Mouse (Mus musculus) limb, embryonic 14.5 days (tissue): ENCODE data around the gene Myh7b. TPM values are rescaled to one million over a fixed set of nuclear protein-coding genes. Genes with fewer than 3 reads are reported as not detected.
A peak's percentile ranks its signal among the peaks of the same experiment; 100 is the strongest.

Experiments used
- ATAC-seq: fragments of 200-750 bp; cut with Nextera tagmentation; 2 replicates; pipeline ENCODE4 v1.8.0; 2017; ENCODE audit warnings: low read depth, moderate number of reproducible peaks, moderate TSS enrichment; ENCODE audit not compliant: low FRiP score
- DNase-seq: peaks from one replicate; pipeline ENCODE4 v3.0.0-alpha.2; 2015; ENCODE audit warnings: low spot score
- H3K27ac ChIP-seq: fragments of 300-500 bp; sonication (generic); replicated peaks from 2 replicates; pipeline ENCODE4 v1.5.1; 2014; ENCODE audit warnings: low read depth, mild to moderate bottlenecking, low read length, moderate library complexity, mixed read lengths
- H3K27me3 ChIP-seq: fragments of 300-500 bp; sonication (generic); 2 replicates; pipeline ENCODE4 v1.6.1; 2014; ENCODE audit warnings: low read length, mixed read lengths; ENCODE audit not compliant: control insufficient read depth, insufficient read depth
- H3K36me3 ChIP-seq: fragments of 300-500 bp; sonication (generic); 2 replicates; pipeline ENCODE4 v1.6.1; 2014; ENCODE audit warnings: mild to moderate bottlenecking, low read length, moderate library complexity, mixed read lengths; ENCODE audit not compliant: control insufficient read depth, insufficient read depth
- H3K4me1 ChIP-seq: fragments of 300-500 bp; sonication (generic); 2 replicates; pipeline ENCODE4 v1.6.1; 2014; ENCODE audit warnings: antibody characterized with exemption, low read length, mixed read lengths; ENCODE audit not compliant: control insufficient read depth, insufficient read depth
- H3K4me2 ChIP-seq: fragments of 300-500 bp; sonication (generic); replicated peaks from 2 replicates; pipeline ENCODE4 v1.6.1; 2014; ENCODE audit warnings: low read depth, mild to moderate bottlenecking, low read length, moderate library complexity; ENCODE audit not compliant: severe bottlenecking
- H3K4me3 ChIP-seq: fragments of 300-500 bp; sonication (generic); replicated peaks from 2 replicates; pipeline ENCODE4 v1.5.1; 2014; ENCODE audit warnings: low read length
- H3K9ac ChIP-seq: fragments of 300-500 bp; sonication (generic); 2 replicates; pipeline ENCODE4 v1.6.1; 2014; ENCODE audit warnings: mild to moderate bottlenecking, low read depth, low read length, moderate library complexity; ENCODE audit not compliant: severe bottlenecking
- H3K9me3 ChIP-seq: fragments of 300-500 bp; sonication (generic); 2 replicates; pipeline ENCODE4 v1.6.1; 2016; ENCODE audit warnings: low read length; ENCODE audit not compliant: control insufficient read depth
- POLR2A ChIP-seq: fragments of 200-500 bp; IDR thresholded peaks from 2 replicates; pipeline ENCODE4 v1.8.0; 2012; ENCODE audit warnings: inconsistent platforms, mild to moderate bottlenecking, moderate library complexity, borderline replicate concordance; ENCODE audit not compliant: insufficient read depth, insufficient read length; ENCODE audit errors: extremely low read depth
- WGBS: fragments of 180-500 bp; shearing (Covaris S2); extraction: QIAGEN DNeasy Blood & Tissue Kit; methylation state at CpG from one replicate; pipeline ENCODE4 v1.1.7; 2014; 5-methylcytosine and 5-hydroxymethylcytosine counted together
- polyA plus RNA-seq, 2 experiments: library from polyadenylated mRNA; depleted of rRNA in 1 of 2; stranded (reverse) in 1 of 2; unstranded in 1 of 2; fragments of >200 nt; fragmentation: Nextera tagmentation in 1 of 2; extraction: Ambion mirVana in 1 of 2; gene quantifications; 2 replicates each; pipeline versions ENCODE4 v1.2.1 to v1.2.3; 2012 to 2014

Myh7b gene
- polyA plus RNA-seq, 2 experiments, result 5.0 to 27.0 TPM

- no peaks in the 10 kb centered on the region for H3K4me1 ChIP-seq
- TF ChIP-seq POLR2A, result no peak
- 79% methylated on average over 4 of the region's 4 CpGs for WGBS
These were observed 28.5 kb upstream of the Myh7b start for GRCm38 (mm10) chr2:155582384-155582995.

GRCm38 (mm10) chr2:155582996-155583395, 28.0 kb upstream of the Myh7b start:
- no peak overlapping the region for H3K9ac ChIP-seq
- DNase-seq (no peak), ATAC-seq (no peak)
- H3K4me1 ChIP-seq, result no peaks in the 10 kb centered on the region
- peaks cover 3% of the 10 kb centered on the region; the same call in 1 of the 2 replicates for H3K36me3 ChIP-seq
- no peaks in the 10 kb centered on the region for H3K27me3 ChIP-seq
- H3K9me3 ChIP-seq, result no peaks in the 10 kb centered on the region
- TF ChIP-seq POLR2A, result no peak
- H3K27ac ChIP-seq, result no peak overlapping the region
- no peak overlapping the region for H3K4me2 ChIP-seq
- H3K4me3 ChIP-seq, result no peak overlapping the region
- WGBS, result 77% methylated on average over 5 of the region's 5 CpGs

More at GRCm38 (mm10) chr2:155582384-155582995, 28.5 kb upstream of the Myh7b start:
- Histone ChIP-seq H3K4me2 (no peak overlapping the region), H3K27ac (no peak overlapping the region), H3K9me3 (no peaks in the 10 kb centered on the region), H3K36me3 (peaks cover 3% of the 10 kb centered on the region; the same call in 1 of the 2 replicates), H3K27me3 (no peaks in the 10 kb centered on the region), H3K9ac (no peak overlapping the region), H3K4me3 (no peak overlapping the region)
- ATAC-seq (no peak), DNase-seq (no peak)

- no peaks in the 10 kb centered on the region for H3K27me3 ChIP-seq
- H3K9ac ChIP-seq, result no peak overlapping the region
- H3K9me3 ChIP-seq, result no peaks in the 10 kb centered on the region
- no peaks in the 10 kb centered on the region for H3K4me1 ChIP-seq
- DNase-seq, result peak; percentile 63
- peak; percentile 50; the same call in 1 of the 2 replicates for ATAC-seq
- H3K27ac ChIP-seq, result no peak overlapping the region
- TF ChIP-seq POLR2A, result no peak
- 48% methylated on average over 5 of the region's 5 CpGs for WGBS
- H3K36me3 ChIP-seq, result no peaks in the 10 kb centered on the region; the same call in 1 of the 2 replicates
- no peak overlapping the region for H3K4me3 ChIP-seq
- no peak overlapping the region for H3K4me2 ChIP-seq
These were observed 27.0 kb upstream of the Myh7b start for GRCm38 (mm10) chr2:155583927-155584530.

GRCm38 (mm10) chr2:155585082-155585481, 25.9 kb upstream of the Myh7b start:
- H3K4me2 ChIP-seq, result no peak overlapping the region
- ATAC-seq (no peak), DNase-seq (no peak)
- no peaks in the 10 kb centered on the region for H3K4me1 ChIP-seq
- no peaks in the 10 kb centered on the region; the same call in 1 of the 2 replicates for H3K36me3 ChIP-seq
- no peak overlapping the region for H3K4me3 ChIP-seq
- H3K27ac ChIP-seq, result no peak overlapping the region
- H3K27me3 ChIP-seq, result no peaks in the 10 kb centered on the region
- no peaks in the 10 kb centered on the region for H3K9me3 ChIP-seq
- WGBS, result 90% methylated on average over 9 of the region's 9 CpGs
- no peak overlapping the region for H3K9ac ChIP-seq
- no peak for TF ChIP-seq POLR2A

- H3K27ac ChIP-seq, result no peak overlapping the region
- 72% methylated on average over 10 of the region's 10 CpGs for WGBS
- no peak overlapping the region for H3K4me3 ChIP-seq
- ATAC-seq, result no peak
- no peaks in the 10 kb centered on the region for H3K4me1 ChIP-seq
- no peak overlapping the region for H3K4me2 ChIP-seq
- no peak overlapping the region for H3K9ac ChIP-seq
- no peak for TF ChIP-seq POLR2A
- DNase-seq, result no peak
- H3K27me3 ChIP-seq, result no peaks in the 10 kb centered on the region
- no peaks in the 10 kb centered on the region; the same call in 1 of the 2 replicates for H3K36me3 ChIP-seq
- H3K9me3 ChIP-seq, result no peaks in the 10 kb centered on the region
These were observed 25.5 kb upstream of the Myh7b start for GRCm38 (mm10) chr2:155585486-155585885.

- no peak overlapping the region for H3K27ac ChIP-seq
- H3K36me3 ChIP-seq, result no peaks in the 10 kb centered on the region
- H3K4me2 ChIP-seq, result no peak overlapping the region
- no peak overlapping the region for H3K4me3 ChIP-seq
- H3K4me1 ChIP-seq, result peaks cover 5% of the 10 kb centered on the region; the same call in 1 of the 2 replicates
- no peak for ATAC-seq
- no peaks in the 10 kb centered on the region for H3K27me3 ChIP-seq
- WGBS, result 72% methylated on average over 3 of the region's 3 CpGs
- TF ChIP-seq POLR2A, result no peak
- no peak overlapping the region for H3K9ac ChIP-seq
- no peak for DNase-seq
- H3K9me3 ChIP-seq, result no peaks in the 10 kb centered on the region
These were observed 22.9 kb upstream of the Myh7b start for GRCm38 (mm10) chr2:155588136-155588535.
